Mouse (Mus musculus) lung, postnatal 0 days (tissue): Measurements from ENCODE around the gene Epb41l1. TPM values are rescaled to one million over a fixed set of nuclear protein-coding genes. Genes with fewer than 3 reads are reported as not detected.

Experiments
- ATAC-seq: fragments of 200-750 bp; cut with Nextera tagmentation; 2 replicates; pipeline ENCODE4 v1.8.0; 2017; ENCODE audit warnings: moderate library complexity
- DNase-seq: peaks from one replicate; pipeline ENCODE4 v3.0.0-alpha.2; 2016; ENCODE audit warnings: low spot score
- H3K27ac ChIP-seq: fragments of 300-500 bp; sonication (generic); 2 replicates; pipeline ENCODE4 v1.5.1; 2014; ENCODE audit warnings: antibody characterized with exemption, mild to moderate bottlenecking, low read length, mixed read lengths
- H3K27me3 ChIP-seq: fragments of 300-500 bp; sonication (generic); replicated peaks from 2 replicates; pipeline ENCODE4 v1.6.1; 2014; ENCODE audit warnings: low read length, mixed read lengths; ENCODE audit not compliant: insufficient read depth
- H3K36me3 ChIP-seq: fragments of 300-500 bp; sonication (generic); 2 replicates; pipeline ENCODE4 v1.6.1; 2014; ENCODE audit warnings: low read length, mixed read lengths; ENCODE audit not compliant: insufficient read depth
- H3K4me1 ChIP-seq: fragments of 300-500 bp; sonication (generic); 2 replicates; pipeline ENCODE4 v1.6.1; 2014; ENCODE audit warnings: antibody characterized with exemption, low read depth, low read length, mixed read lengths; ENCODE audit not compliant: insufficient read depth
- H3K4me2 ChIP-seq: fragments of 300-500 bp; sonication (generic); replicated peaks from 2 replicates; pipeline ENCODE4 v1.6.1; 2014; ENCODE audit warnings: low read depth, mild to moderate bottlenecking, low read length, moderate library complexity, mixed read lengths
- H3K4me3 ChIP-seq: fragments of 300-500 bp; sonication (generic); 2 replicates; pipeline ENCODE4 v1.5.1; 2014; ENCODE audit warnings: low read depth, low read length
- H3K9ac ChIP-seq: fragments of 300-500 bp; sonication (generic); replicated peaks from 2 replicates; pipeline ENCODE4 v1.6.1; 2014; ENCODE audit warnings: low read depth, mild to moderate bottlenecking
- H3K9me3 ChIP-seq: fragments of 300-500 bp; sonication (generic); 2 replicates; pipeline ENCODE4 v1.6.1; 2016; ENCODE audit warnings: low read length, mixed read lengths
- CTCF ChIP-seq: IDR thresholded peaks from 2 replicates; pipeline ENCODE4 v1.5.1; 2016; ENCODE audit warnings: antibody characterized with exemption, mild to moderate bottlenecking
- EP300 ChIP-seq: IDR thresholded peaks from 2 replicates; pipeline ENCODE4 v1.6.1; 2016; ENCODE audit warnings: antibody characterized with exemption, mild to moderate bottlenecking, control low read depth
- WGBS: fragments of 180-500 bp; shearing (Covaris S2); extraction: QIAGEN DNeasy Blood & Tissue Kit; methylation state at CpG from one replicate; pipeline ENCODE4 v1.1.7; 2014; 5-methylcytosine and 5-hydroxymethylcytosine counted together
- microRNA-seq: library from miRNA; unstranded; fragments of <30 nt; microRNA quantifications from one replicate; pipeline ENCODE4, GENCODE M21; 2016
- polyA plus RNA-seq: library from polyadenylated mRNA; unstranded; fragments of >200 nt; fragmentation: Nextera tagmentation; extraction: Ambion mirVana; gene quantifications from 2 replicates; pipeline ENCODE4 v1.2.1, GENCODE M21; 2015

Epb41l1 gene
- polyA plus RNA-seq, 1 experiment from 2014 or later, result 1.2 TPM

GRCm38 (mm10) chr2:156582887-156583286 lies 162.2 kb downstream of the Epb41l1 start:
- no peak overlapping the region for H3K27ac ChIP-seq
- DNase-seq, result no peak
- no peak for TF ChIP-seq CTCF
- no peak for TF ChIP-seq EP300
- H3K4me3 ChIP-seq, result no peak overlapping the region
- no peak for ATAC-seq
- 62% methylated on average over 10 of the region's 10 CpGs for whole genome bisulfite sequencing
- no peak overlapping the region for H3K4me2 ChIP-seq
- 0 out of 2 replicates have a peak, but pooled peaks cover 3% of the 10 kb centered on the region for H3K27me3 ChIP-seq
- no peaks in the 10 kb centered on the region for H3K4me1 ChIP-seq
- no peaks in the 10 kb centered on the region for H3K9me3 ChIP-seq
- no peak overlapping the region for H3K9ac ChIP-seq
- no peaks in the 10 kb centered on the region for H3K36me3 ChIP-seq

- H3K27ac ChIP-seq, result no peak overlapping the region
- peak; percentile 4 for DNase-seq
- no peaks in the 10 kb centered on the region for H3K9me3 ChIP-seq
- WGBS, result 51% methylated on average over 11 of the region's 11 CpGs
- peak; percentile 54 for TF ChIP-seq CTCF
- TF ChIP-seq EP300, result no peak
- H3K27me3 ChIP-seq, result 0 out of 2 replicates have a peak, but pooled peaks cover 3% of the 10 kb centered on the region
- ATAC-seq, result peak; percentile 19; the same call in 1 of the 2 replicates
- H3K4me2 ChIP-seq, result no peak overlapping the region
- H3K4me3 ChIP-seq, result no peak overlapping the region
- H3K9ac ChIP-seq, result no peak overlapping the region
- H3K36me3 ChIP-seq, result no peaks in the 10 kb centered on the region
- H3K4me1 ChIP-seq, result no peaks in the 10 kb centered on the region
Measured at GRCm38 (mm10) chr2:156584154-156584796, 163.6 kb downstream of the Epb41l1 start.

DNA sequence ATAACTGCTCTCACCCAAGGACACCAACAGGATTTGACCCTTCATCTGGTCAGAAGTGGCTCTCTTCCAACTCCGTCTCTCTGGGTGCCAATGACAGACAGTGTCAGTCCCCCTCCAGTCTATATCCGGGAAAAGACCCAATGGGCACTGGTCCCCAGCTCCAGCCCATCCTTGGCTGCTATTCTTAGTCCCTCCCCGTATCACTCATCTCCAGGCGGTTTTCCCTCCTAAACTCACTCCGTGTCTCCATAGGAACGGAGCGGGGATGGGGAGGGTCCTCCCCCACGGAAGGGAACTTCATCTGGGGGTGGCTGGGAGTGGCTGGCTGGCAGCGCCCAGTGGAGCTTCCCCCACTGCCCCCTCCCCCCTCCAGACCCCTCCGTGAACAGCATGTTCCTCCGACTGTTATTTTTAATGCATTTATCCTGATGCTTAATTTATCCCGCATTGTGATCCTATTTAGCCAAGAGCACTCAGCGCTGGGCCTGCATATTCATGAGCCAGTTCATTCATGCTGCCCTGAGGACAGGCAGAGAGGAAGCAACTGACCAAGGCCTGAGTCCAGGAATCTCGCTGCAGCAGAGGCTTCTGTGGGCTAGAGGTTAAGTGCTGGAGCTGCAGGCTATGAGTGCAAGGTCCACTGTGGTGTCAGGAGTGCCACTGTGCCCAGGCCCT lies 164.2 kb downstream of the Epb41l1 start:
- DNase-seq (peak; percentile 15), ATAC-seq (peak; percentile 38)
- TF ChIP-seq EP300, result no peak
- no peak for TF ChIP-seq CTCF
- H3K4me3 ChIP-seq, result no peak overlapping the region
- no peaks in the 10 kb centered on the region for H3K4me1 ChIP-seq
- no peaks in the 10 kb centered on the region for H3K36me3 ChIP-seq
- H3K27ac ChIP-seq, result no peak overlapping the region
- H3K9ac ChIP-seq, result no peak overlapping the region
- H3K27me3 ChIP-seq, result 0 out of 2 replicates have a peak, but pooled peaks cover 2% of the 10 kb centered on the region
- no peaks in the 10 kb centered on the region for H3K9me3 ChIP-seq
- H3K4me2 ChIP-seq, result no peak overlapping the region
- WGBS, result 42% methylated on average over 14 of the region's 14 CpGs

DNA sequence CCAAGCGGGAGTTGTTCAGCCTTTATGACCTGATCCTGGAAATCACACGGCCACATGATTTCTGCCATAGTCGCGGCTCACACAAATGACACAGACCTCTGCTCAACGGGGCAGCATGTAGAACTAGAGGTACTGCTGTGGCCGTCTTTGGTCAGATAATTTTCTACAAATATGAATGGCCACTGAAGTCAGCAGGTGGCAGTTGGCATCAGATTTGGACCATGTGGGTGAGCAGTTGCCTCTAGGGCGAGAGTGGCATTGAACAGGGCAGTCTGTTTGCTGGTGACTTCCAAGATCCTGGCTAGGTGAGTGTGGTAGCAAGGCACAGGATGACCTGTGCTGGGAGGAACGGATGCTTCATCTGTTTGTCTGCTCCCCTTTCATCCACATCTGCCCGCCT lies 168.8 kb downstream of the Epb41l1 start:
- Histone ChIP-seq H3K4me1 (no peaks in the 10 kb centered on the region), H3K9me3 (no peaks in the 10 kb centered on the region), H3K36me3 (no peaks in the 10 kb centered on the region), H3K27me3 (no peaks in the 10 kb centered on the region), H3K27ac (no peak overlapping the region), H3K4me2 (no peak overlapping the region), H3K9ac (no peak overlapping the region), H3K4me3 (no peak overlapping the region)
- 92% methylated on average over 9 of the region's 9 CpGs for WGBS
- DNase-seq (no peak), ATAC-seq (no peak)
- TF ChIP-seq EP300, result no peak
- TF ChIP-seq CTCF, result no peak

Small RNA genes within 50 kb of the gene (microRNA-seq; reads per million reads assigned to microRNA genes)
- gene Gm22758, result not detected

Other genes starting within 250 kb of the Epb41l1 start
- 654 and 692 TPM in 2 replicates for gene Rbm39, start 240.7 kb upstream of the Epb41l1 start, polyA plus RNA-seq
- 44.8 and 47.7 TPM in 2 replicates for gene Phf20, start 224.4 kb upstream of the Epb41l1 start, polyA plus RNA-seq
- gene Cnbd2, start 108.6 kb upstream of the Epb41l1 start, polyA plus RNA-seq, result 6.8 and 7.0 TPM in 2 replicates
- 119 TPM in 2 replicates for gene Scand1, start 108.2 kb upstream of the Epb41l1 start, polyA plus RNA-seq
- gene Aar2, start 126.7 kb downstream of the Epb41l1 start, polyA plus RNA-seq, result 21.8 and 23.7 TPM in 2 replicates
- 70.3 and 74.0 TPM in 2 replicates for gene Dlgap4, start 192.8 kb downstream of the Epb41l1 start, polyA plus RNA-seq